Mouse (Mus musculus): ENCODE measurements around the gene Ppm1a. TPM values are rescaled to one million over a fixed set of nuclear protein-coding genes. Genes with fewer than 3 reads are reported as not detected.

Gene Ppm1a
- polyA plus RNA-seq, 1 experiment = 54.9 TPM

GRCm38 (mm10) chr12:72734112-72734511 is 23.1 kb upstream of the Ppm1a start:
- 78% methylated on average over 2 of the region's 2 CpGs for WGBS
- Histone ChIP-seq H3K4me1 (ENCODE audit: control insufficient read depth, insufficient read depth, low read length) (no peaks in the 10 kb centered on the region), H3K4me3 (replicated peaks; ENCODE audit: extremely low read depth, low read depth, low read length) (no peak overlapping the region)
- TF ChIP-seq CTCF (IDR thresholded peaks at IDR 0.05; ENCODE audit: insufficient read depth, low read length) (no peak), POLR2A (IDR thresholded peaks at IDR 0.05; ENCODE audit: borderline replicate concordance, extremely low read depth, low read depth, low read length) (no peak)
- DNase-seq = no peak

- WGBS = 67% methylated on average over 6 of the region's 6 CpGs
- no peak for DNase-seq
- Histone ChIP-seq H3K4me3 (replicated peaks; ENCODE audit: extremely low read depth, low read depth, low read length) (no peak overlapping the region), H3K4me1 (ENCODE audit: control insufficient read depth, insufficient read depth, low read length) (no peaks in the 10 kb centered on the region)
- no peak for TF ChIP-seq POLR2A (IDR thresholded peaks at IDR 0.05; ENCODE audit: borderline replicate concordance, extremely low read depth, low read depth, low read length)
- no peak for TF ChIP-seq CTCF (IDR thresholded peaks at IDR 0.05; ENCODE audit: insufficient read depth, low read length)
These were observed 16.1 kb upstream of the Ppm1a start for GRCm38 (mm10) chr12:72741176-72741575.

DNA sequence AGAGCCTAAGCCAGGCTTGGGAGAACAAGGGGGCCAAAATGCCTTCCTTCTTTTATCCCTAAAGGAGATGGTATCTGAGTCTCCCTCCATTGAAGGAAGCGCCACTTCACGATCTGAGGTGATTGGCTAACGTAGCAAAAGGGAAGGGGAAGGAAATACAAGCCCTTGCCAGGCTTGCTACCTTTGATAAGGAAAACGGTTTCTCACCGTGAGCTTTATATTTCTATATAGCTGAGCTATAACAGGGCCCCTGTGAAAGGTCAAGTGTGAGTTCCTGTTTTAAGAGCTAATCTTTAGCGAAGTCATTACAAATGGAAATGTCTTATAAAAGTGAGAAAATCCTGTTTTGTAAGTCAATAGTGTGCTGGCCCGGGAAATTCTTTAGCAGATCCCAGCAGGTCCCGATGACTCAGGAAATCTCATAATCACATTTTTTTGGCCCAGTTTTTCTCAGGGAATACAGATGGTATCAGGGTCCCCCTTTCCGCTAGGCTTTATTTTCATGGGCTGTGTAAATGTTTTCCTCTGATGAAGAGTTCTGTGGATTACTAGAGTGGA is 12.4 kb upstream of the Ppm1a start:
- 26% methylated on average over 9 of the region's 9 CpGs for WGBS
- no peak for DNase-seq
- no peak overlapping the region for H3K4me3 ChIP-seq (replicated peaks; ENCODE audit: extremely low read depth, low read depth, low read length)
- TF ChIP-seq POLR2A (IDR thresholded peaks at IDR 0.05; ENCODE audit: borderline replicate concordance, extremely low read depth, low read depth, low read length) (no peak), CTCF (IDR thresholded peaks at IDR 0.05; ENCODE audit: insufficient read depth, low read length) (no peak)
- no peaks in the 10 kb centered on the region for H3K4me1 ChIP-seq (ENCODE audit: control insufficient read depth, insufficient read depth, low read length)

DNA sequence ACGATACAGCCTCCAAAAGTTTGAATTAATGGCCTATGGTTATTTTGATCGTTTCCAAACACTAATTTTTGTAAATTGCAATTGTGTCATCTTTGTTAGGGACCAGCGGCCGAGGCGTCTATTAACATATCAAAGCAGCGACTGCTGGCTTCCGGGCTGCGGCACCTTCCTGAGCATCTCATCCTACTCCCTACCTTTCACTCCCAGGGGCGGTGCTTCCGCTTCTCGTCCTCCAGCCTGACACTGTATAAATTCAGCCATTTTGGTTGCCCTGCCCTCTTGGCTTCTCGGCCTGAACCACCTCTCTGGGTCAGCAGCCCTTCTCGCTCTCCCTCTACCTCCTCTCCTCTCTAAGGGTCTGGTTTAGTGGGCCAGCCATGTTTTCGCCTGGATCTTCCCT is 11.8 kb upstream of the Ppm1a start:
- 66% methylated on average over 14 of the region's 14 CpGs for WGBS
- TF ChIP-seq CTCF (IDR thresholded peaks at IDR 0.05; ENCODE audit: insufficient read depth, low read length) = no peak
- TF ChIP-seq POLR2A (IDR thresholded peaks at IDR 0.05; ENCODE audit: borderline replicate concordance, extremely low read depth, low read depth, low read length) = no peak
- no peak overlapping the region for H3K4me3 ChIP-seq (replicated peaks; ENCODE audit: extremely low read depth, low read depth, low read length)
- DNase-seq = no peak
- no peaks in the 10 kb centered on the region for H3K4me1 ChIP-seq (ENCODE audit: control insufficient read depth, insufficient read depth, low read length)

DNA sequence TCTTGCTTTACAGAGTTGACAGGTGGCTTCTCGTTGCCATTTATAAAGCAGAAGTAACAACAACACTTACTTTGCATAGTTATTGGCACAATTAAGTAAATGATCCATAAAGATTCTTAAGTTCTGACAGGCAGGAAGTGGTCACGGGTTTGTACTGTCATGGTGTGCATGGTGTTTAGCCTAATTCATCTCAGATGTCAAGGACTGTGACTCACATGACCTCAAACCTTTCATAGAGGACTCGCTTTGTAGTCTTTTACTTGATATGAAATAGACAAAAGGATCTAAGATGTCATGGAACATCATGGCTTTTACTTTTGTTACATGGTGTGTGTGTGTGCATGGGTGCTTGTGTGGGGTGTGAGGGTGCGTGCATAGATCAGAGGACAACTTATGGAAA is 8.9 kb upstream of the Ppm1a start:
- no peak overlapping the region for H3K4me3 ChIP-seq (replicated peaks; ENCODE audit: extremely low read depth, low read depth, low read length)
- no peaks in the 10 kb centered on the region for H3K4me1 ChIP-seq (ENCODE audit: control insufficient read depth, insufficient read depth, low read length)
- 74% methylated on average over 4 of the region's 4 CpGs for WGBS
- TF ChIP-seq POLR2A (IDR thresholded peaks at IDR 0.05; ENCODE audit: borderline replicate concordance, extremely low read depth, low read depth, low read length) (no peak), CTCF (IDR thresholded peaks at IDR 0.05; ENCODE audit: insufficient read depth, low read length) (no peak)
- no peak for DNase-seq

GRCm38 (mm10) chr12:72748841-72749240 is 8.4 kb upstream of the Ppm1a start:
- DNase-seq = no peak
- 90% methylated on average over 4 of the region's 4 CpGs for WGBS
- TF ChIP-seq POLR2A (IDR thresholded peaks at IDR 0.05; ENCODE audit: borderline replicate concordance, extremely low read depth, low read depth, low read length) = no peak
- no peak for TF ChIP-seq CTCF (IDR thresholded peaks at IDR 0.05; ENCODE audit: insufficient read depth, low read length)
- no peaks in the 10 kb centered on the region for H3K4me1 ChIP-seq (ENCODE audit: control insufficient read depth, insufficient read depth, low read length)
- H3K4me3 ChIP-seq (replicated peaks; ENCODE audit: extremely low read depth, low read depth, low read length) = no peak overlapping the region

DNA sequence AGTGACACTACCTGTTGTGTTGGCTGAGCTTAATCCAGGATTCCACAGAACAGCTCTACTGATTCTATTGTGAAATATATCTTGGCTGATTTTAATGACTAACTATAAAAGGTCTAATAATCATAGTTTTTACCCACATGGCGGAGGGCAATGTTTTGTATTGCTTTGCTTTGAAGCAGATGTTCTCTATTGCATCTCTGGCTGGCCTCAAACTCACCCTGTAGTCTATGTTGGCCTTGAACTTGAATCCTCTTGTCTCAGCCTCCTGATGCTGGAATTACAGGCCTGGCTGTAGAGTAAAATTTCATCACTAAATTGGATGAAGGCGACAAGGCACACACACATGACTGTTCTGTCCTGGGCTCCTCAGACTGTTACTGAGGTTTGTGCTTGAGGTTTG is 7.8 kb upstream of the Ppm1a start:
- Histone ChIP-seq H3K4me1 (ENCODE audit: control insufficient read depth, insufficient read depth, low read length) (no peaks in the 10 kb centered on the region), H3K4me3 (replicated peaks; ENCODE audit: extremely low read depth, low read depth, low read length) (no peak overlapping the region)
- WGBS = 93% methylated on average over 2 of the region's 2 CpGs
- DNase-seq = no peak
- no peak for TF ChIP-seq POLR2A (IDR thresholded peaks at IDR 0.05; ENCODE audit: borderline replicate concordance, extremely low read depth, low read depth, low read length)
- no peak for TF ChIP-seq CTCF (IDR thresholded peaks at IDR 0.05; ENCODE audit: insufficient read depth, low read length)

GRCm38 (mm10) chr12:72750016-72750415 is 7.2 kb upstream of the Ppm1a start:
- TF ChIP-seq POLR2A (IDR thresholded peaks at IDR 0.05; ENCODE audit: borderline replicate concordance, extremely low read depth, low read depth, low read length) (no peak), CTCF (IDR thresholded peaks at IDR 0.05; ENCODE audit: insufficient read depth, low read length) (no peak)
- H3K4me1 ChIP-seq (ENCODE audit: control insufficient read depth, insufficient read depth, low read length) = no peaks in the 10 kb centered on the region
- 44% methylated on average over 5 of the region's 5 CpGs for whole genome bisulfite sequencing

GRCm38 (mm10) chr12:72750606-72751005 is 6.6 kb upstream of the Ppm1a start:
- Histone ChIP-seq H3K4me1 (ENCODE audit: control insufficient read depth, insufficient read depth, low read length) (no peaks in the 10 kb centered on the region), H3K4me3 (replicated peaks; ENCODE audit: extremely low read depth, low read depth, low read length) (no peak overlapping the region)
- DNase-seq = no peak
- 81% methylated on average over 2 of the region's 2 CpGs for WGBS
- no peak for TF ChIP-seq CTCF (IDR thresholded peaks at IDR 0.05; ENCODE audit: insufficient read depth, low read length)
- no peak for TF ChIP-seq POLR2A (IDR thresholded peaks at IDR 0.05; ENCODE audit: borderline replicate concordance, extremely low read depth, low read depth, low read length)

More at GRCm38 (mm10) chr12:72750016-72750415, 7.2 kb upstream of the Ppm1a start:
- DNase-seq = no peak
- no peak overlapping the region for H3K4me3 ChIP-seq (replicated peaks; ENCODE audit: extremely low read depth, low read depth, low read length)

DNA sequence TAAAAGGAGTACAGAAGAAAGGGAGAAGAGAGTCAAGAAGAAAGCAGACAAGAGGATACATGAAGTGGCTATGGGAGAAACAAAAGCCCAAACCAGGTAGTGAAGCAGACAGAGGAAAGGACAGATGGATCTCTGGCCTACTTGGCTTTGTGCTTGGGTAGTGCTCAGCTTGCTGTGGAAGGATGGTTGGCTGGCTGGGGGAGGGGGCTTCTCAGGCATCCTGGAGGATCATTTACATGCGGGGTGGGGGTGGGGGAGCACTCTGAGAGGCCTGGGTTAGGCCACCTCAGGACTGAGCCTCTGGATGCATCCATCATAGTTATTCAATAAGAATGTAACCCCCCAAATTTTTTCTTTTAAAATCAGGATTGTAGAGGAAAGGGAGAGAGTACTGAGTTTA is 341 bp downstream of the Ppm1a start:
- no peak for TF ChIP-seq POLR2A (IDR thresholded peaks at IDR 0.05; ENCODE audit: borderline replicate concordance, extremely low read depth, low read depth, low read length)
- no peak for TF ChIP-seq CTCF (IDR thresholded peaks at IDR 0.05; ENCODE audit: insufficient read depth, low read length)
- peaks cover under 1% of the 10 kb centered on the region; the same call in 1 of the 2 replicates for H3K4me1 ChIP-seq (ENCODE audit: control insufficient read depth, insufficient read depth, low read length)
- WGBS = 32% methylated on average over 1 of the region's 1 CpGs

More for the DNA sequence above, 341 bp downstream of the Ppm1a start:
- no peak overlapping the region for H3K4me3 ChIP-seq (replicated peaks; ENCODE audit: extremely low read depth, low read depth, low read length)
- DNase-seq = no peak

All from lung, adult 2 months (tissue).